Mouse (Mus musculus) hindbrain, embryonic 12.5 days (tissue): ENCODE measurements around the gene Mdm2. TPM values are rescaled to one million over a fixed set of nuclear protein-coding genes. Genes with fewer than 3 reads are reported as not detected.

Experiments
- ATAC-seq: fragments of 200-750 bp; cut with Nextera tagmentation; 2 replicates; pipeline ENCODE4 v1.8.0; 2017; ENCODE audit warnings: moderate TSS enrichment; ENCODE audit not compliant: low FRiP score
- H3K27ac ChIP-seq: fragments of 300-500 bp; sonication (generic); 2 replicates; pipeline ENCODE4 v1.5.1; 2016; ENCODE audit warnings: mild to moderate bottlenecking
- H3K27me3 ChIP-seq: fragments of 300-500 bp; sonication (generic); 2 replicates; pipeline ENCODE4 v1.6.1; 2016; ENCODE audit warnings: mild to moderate bottlenecking
- H3K36me3 ChIP-seq: fragments of 300-500 bp; sonication (generic); 2 replicates; pipeline ENCODE4 v1.6.1; 2016; ENCODE audit warnings: mild to moderate bottlenecking
- H3K4me1 ChIP-seq: fragments of 300-500 bp; sonication (generic); 2 replicates; pipeline ENCODE4 v1.6.1; 2016
- H3K4me2 ChIP-seq: fragments of 300-500 bp; sonication (generic); replicated peaks from 2 replicates; pipeline ENCODE4 v1.6.1; 2016; ENCODE audit warnings: mild to moderate bottlenecking
- H3K4me3 ChIP-seq: fragments of 300-500 bp; sonication (generic); 2 replicates; pipeline ENCODE4 v1.5.1; 2016; ENCODE audit warnings: mild to moderate bottlenecking
- H3K9ac ChIP-seq: fragments of 300-500 bp; sonication (generic); 2 replicates; pipeline ENCODE4 v1.6.1; 2016; ENCODE audit warnings: mild to moderate bottlenecking, moderate library complexity
- H3K9me3 ChIP-seq: fragments of 300-500 bp; sonication (generic); replicated peaks from 2 replicates; pipeline ENCODE4 v1.6.1; 2016; ENCODE audit warnings: mild to moderate bottlenecking
- WGBS: fragments of 180-500 bp; shearing (Covaris S2); methylation state at CpG from one replicate; pipeline ENCODE4 v1.1.7; 2016; 5-methylcytosine and 5-hydroxymethylcytosine counted together
- polyA plus RNA-seq: library from polyadenylated mRNA; unstranded; fragments of >200 nt; fragmentation: Nextera tagmentation; extraction: Ambion mirVana; gene quantifications from 2 replicates; pipeline ENCODE4 v1.2.1, GENCODE M21; 2016

Mdm2 gene
- polyA plus RNA-seq, 1 experiment from 2014 or later, result 69.2 TPM

DNA sequence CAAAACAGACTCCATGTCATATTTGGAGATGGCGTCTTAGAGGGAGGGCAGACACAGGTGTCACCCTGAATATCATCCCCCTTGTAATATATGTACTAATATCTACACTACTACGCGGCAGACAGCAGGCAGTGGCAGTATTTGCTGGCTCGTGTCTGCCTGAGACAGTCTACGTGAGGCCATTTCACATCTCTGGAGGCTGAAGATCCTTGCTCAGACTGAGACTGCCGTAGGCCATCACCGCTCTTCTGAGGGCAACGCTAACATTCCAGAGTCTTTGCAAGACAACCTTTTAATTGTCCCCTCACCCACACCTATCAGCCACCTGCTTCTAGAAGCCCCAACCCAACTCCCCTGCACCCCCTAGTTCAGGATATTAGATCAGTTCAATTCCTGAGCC lies 2.9 kb upstream of the Mdm2 start:
- Histone ChIP-seq H3K9ac (no peak overlapping the region), H3K36me3 (peaks cover 4% of the 10 kb centered on the region; the same call in 1 of the 2 replicates), H3K27me3 (no peaks in the 10 kb centered on the region), H3K4me1 (peaks cover 16% of the 10 kb centered on the region), H3K27ac (no peak overlapping the region), H3K4me2 (no peak overlapping the region), H3K4me3 (no peak overlapping the region), H3K9me3 (no peaks in the 10 kb centered on the region)
- WGBS, result 95% methylated on average over 8 of the region's 8 CpGs
- no peak for ATAC-seq

DNA sequence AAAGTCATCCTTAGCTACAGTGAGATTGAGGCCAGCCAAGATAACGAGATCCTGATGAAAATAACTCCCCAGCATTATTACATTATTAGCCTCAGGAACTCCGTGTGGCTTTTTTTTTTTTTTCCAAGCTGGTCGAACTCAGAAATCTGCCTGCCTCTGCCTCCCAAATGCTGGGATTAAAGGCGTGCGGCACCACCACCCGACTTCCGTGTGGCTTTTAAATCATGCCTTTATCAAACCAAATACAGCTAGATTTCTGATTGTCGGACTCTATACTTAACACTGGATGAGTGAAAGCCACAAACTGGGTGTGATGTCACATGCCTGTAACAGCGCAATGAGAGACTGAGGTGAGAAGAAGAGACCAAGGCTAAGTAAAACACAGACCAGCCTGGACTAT lies 2.3 kb upstream of the Mdm2 start:
- H3K9me3 ChIP-seq, result no peaks in the 10 kb centered on the region
- H3K4me1 ChIP-seq, result peaks cover 16% of the 10 kb centered on the region
- H3K9ac ChIP-seq, result no peak overlapping the region
- H3K4me3 ChIP-seq, result no peak overlapping the region
- no peak for ATAC-seq
- no peak overlapping the region for H3K4me2 ChIP-seq
- no peaks in the 10 kb centered on the region for H3K27me3 ChIP-seq
- H3K36me3 ChIP-seq, result peaks cover 4% of the 10 kb centered on the region; the same call in 1 of the 2 replicates
- WGBS, result 93% methylated on average over 9 of the region's 9 CpGs
- H3K27ac ChIP-seq, result no peak overlapping the region

DNA sequence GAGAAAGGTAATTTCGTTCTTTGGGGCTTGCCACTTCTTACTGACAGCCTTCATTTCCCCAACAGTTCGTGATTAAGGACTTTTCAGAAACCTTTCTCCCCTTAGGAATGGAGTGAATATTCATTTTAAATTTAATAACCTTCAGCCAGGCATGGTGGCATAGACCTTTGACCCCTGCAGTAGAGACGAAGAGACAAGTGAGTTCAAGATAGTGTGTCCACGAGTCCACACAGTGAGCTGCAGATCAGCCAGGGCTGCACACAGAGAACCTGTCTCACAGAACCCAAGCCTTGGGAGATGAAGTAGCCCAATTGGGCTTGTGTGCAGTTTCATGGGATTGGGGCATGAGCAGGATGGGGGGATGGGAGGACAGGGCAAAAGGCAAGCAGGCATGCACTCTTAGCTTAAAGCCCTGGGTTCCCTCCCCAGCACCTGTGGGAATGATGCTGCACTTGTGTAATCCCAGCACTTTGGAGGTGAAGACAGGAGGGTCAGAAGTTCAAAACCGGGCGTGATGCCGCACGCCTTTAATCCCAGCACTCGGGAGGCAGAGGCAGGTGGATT lies 1.7 kb upstream of the Mdm2 start:
- no peak overlapping the region for H3K27ac ChIP-seq
- peaks cover 16% of the 10 kb centered on the region for H3K4me1 ChIP-seq
- ATAC-seq, result no peak
- H3K27me3 ChIP-seq, result no peaks in the 10 kb centered on the region
- H3K9ac ChIP-seq, result no peak overlapping the region
- no peaks in the 10 kb centered on the region for H3K9me3 ChIP-seq
- H3K4me2 ChIP-seq, result no peak overlapping the region
- peaks cover 5% of the 10 kb centered on the region; the same call in 1 of the 2 replicates for H3K36me3 ChIP-seq
- H3K4me3 ChIP-seq, result no peak overlapping the region
- 90% methylated on average over 9 of the region's 9 CpGs for WGBS

DNA sequence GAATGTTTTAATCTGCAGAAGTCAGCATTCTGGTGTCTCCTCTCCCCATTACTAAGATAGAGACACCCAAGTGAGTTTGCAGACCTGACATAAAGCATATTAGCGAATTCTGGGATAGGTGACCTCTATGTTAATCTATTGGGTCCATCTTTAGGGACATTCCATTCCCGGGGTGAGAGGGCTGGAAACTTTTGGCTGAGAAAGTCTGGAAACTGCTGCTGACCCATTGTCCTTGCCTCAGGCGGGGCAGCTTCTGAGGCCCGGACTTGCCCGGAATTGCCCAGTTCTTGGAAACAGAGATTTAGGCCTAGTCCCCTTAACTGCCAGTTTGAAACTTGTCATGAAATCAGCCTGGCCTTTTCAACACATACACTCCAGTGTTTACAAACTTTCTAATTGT lies 850 bp upstream of the Mdm2 start:
- 74% methylated on average over 5 of the region's 5 CpGs for WGBS
- no peak overlapping the region for H3K27ac ChIP-seq
- no peak for ATAC-seq

DNA sequence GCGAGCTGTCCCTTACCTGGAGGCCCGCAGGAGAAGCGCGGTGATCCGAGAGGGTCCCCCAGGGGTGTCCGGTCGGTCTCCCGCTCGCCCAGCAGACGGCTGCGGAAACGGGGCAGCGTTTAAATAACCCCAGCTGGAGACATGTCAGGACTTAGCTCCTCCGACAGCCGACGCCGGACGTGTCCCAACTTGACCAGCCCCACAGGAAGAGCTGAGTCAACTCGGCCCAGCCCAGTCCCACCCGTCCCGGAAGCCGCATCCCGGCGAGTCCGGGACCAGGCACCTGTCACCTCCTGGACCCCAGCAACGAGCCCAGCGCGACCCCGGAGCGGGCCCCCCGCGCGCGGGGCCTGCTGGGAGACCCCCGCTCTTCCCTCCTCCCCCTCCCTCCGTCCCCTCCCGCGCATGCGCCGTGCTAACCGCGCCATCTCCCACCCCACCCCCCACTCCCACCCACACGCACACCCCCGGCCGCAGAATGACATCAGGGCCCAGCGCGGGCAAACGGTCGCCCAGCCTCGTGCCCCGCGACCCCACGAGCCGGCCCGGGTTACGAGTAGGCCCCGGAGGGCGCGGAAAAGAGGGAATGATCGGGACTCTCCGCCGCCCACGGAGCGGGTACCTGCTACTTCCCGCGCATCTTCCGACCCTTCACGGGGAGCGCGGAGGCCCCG lies 491 bp downstream of the Mdm2 start:
- Histone ChIP-seq H3K4me3 (peak overlapping the region; percentile 81), H3K4me2 (peak overlapping the region; percentile 68), H3K9ac (peak overlapping the region; percentile 93), H3K4me1 (peaks cover 18% of the 10 kb centered on the region), H3K36me3 (peaks cover 18% of the 10 kb centered on the region), H3K27me3 (no peaks in the 10 kb centered on the region), H3K9me3 (no peaks in the 10 kb centered on the region), H3K27ac (peak overlapping the region; percentile 96)
- WGBS, result under 1% methylated on average over 59 of the region's 71 CpGs
- ATAC-seq, result peak; percentile 85

More for the DNA sequence above, 850 bp upstream of the Mdm2 start:
- Histone ChIP-seq H3K4me1 (peaks cover 18% of the 10 kb centered on the region), H3K9me3 (no peaks in the 10 kb centered on the region), H3K9ac (peak overlapping the region; percentile 93; the same call in 1 of the 2 replicates), H3K4me2 (peak overlapping the region; percentile 68), H3K27me3 (no peaks in the 10 kb centered on the region), H3K36me3 (peaks cover 13% of the 10 kb centered on the region), H3K4me3 (peak overlapping the region; percentile 81; the same call in 1 of the 2 replicates)

DNA sequence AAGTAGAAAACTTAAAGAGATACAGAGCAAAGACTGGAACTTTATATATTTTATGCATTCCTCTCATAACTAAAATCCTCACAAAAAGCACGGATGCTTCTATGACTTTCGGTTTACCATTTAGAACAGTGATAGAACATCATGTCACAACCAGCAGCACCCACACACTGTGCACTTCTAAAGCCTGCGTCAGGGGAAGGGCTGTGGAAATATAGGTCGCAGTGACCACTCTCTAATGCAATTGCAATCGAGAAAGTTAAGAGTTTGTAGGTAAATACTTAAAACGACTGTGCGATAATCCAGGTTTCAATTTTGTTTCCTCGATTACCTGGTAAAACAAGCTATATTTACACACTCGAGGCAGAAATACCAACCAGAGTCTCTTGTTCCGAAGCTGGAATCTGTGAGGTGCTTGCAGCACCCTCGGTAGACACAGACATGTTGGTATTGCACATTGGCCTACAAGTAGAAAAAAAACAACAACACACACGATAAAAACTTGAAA lies 1.2 kb downstream of the Mdm2 start:
- 59% methylated on average over 12 of the region's 12 CpGs for WGBS
- H3K4me1 ChIP-seq, result peaks cover 18% of the 10 kb centered on the region
- H3K27ac ChIP-seq, result no peak overlapping the region; the same call in 1 of the 2 replicates
- H3K4me2 ChIP-seq, result peak overlapping the region; percentile 68
- peak overlapping the region; percentile 93 for H3K9ac ChIP-seq
- no peak for ATAC-seq
- peaks cover 25% of the 10 kb centered on the region for H3K36me3 ChIP-seq
- no peaks in the 10 kb centered on the region for H3K27me3 ChIP-seq
- no peaks in the 10 kb centered on the region for H3K9me3 ChIP-seq
- H3K4me3 ChIP-seq, result peak overlapping the region; percentile 81

DNA sequence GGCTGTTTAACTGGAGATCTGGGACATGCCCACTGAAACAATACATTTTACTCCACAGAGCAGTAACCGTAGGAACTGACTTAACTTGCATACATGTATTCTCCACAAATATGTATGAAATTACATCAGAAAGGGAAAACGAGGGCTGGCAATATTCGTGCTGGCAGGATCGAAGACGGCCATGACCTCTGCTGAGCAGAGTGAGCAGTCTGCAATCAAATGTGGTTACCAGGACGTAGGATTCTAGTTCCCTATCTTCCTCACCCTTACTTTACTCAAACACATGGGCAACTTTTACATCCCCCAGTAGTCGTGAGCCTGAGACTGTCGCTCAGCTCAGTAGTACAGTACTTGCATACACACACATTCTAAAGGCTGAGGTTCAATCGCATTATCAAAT lies 1.7 kb downstream of the Mdm2 start:
- H3K36me3 ChIP-seq, result peaks cover 29% of the 10 kb centered on the region
- H3K4me3 ChIP-seq, result peak overlapping the region; percentile 12; the same call in 1 of the 2 replicates
- no peaks in the 10 kb centered on the region for H3K9me3 ChIP-seq
- no peak overlapping the region; the same call in none of the 2 replicates for H3K9ac ChIP-seq
- no peaks in the 10 kb centered on the region for H3K27me3 ChIP-seq
- no peak overlapping the region for H3K27ac ChIP-seq
- WGBS, result 93% methylated on average over 9 of the region's 9 CpGs
- H3K4me1 ChIP-seq, result peaks cover 18% of the 10 kb centered on the region
- H3K4me2 ChIP-seq, result peak overlapping the region; percentile 68
- ATAC-seq, result no peak

DNA sequence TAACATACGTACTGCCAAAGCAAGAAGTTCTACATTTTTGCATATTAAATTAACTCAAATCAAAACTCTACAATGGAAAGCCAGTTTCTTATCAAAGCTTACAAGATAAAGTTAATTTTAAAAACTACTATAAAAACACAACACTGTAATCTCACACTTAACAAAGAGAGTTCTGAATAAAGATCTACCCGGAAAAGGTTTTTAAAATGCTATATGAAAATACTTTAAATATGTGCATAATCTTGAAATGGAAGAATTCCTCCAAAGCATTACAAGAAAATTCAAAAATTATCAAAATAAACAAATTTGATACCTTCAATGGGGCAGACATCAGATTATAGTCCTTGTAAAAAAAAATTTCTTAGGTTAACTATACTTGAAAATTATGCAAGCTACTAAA lies 2.2 kb downstream of the Mdm2 start:
- WGBS, result 96% methylated on average over 2 of the region's 2 CpGs
- Histone ChIP-seq H3K27ac (no peak overlapping the region), H3K27me3 (no peaks in the 10 kb centered on the region), H3K4me1 (peaks cover 18% of the 10 kb centered on the region), H3K9me3 (no peaks in the 10 kb centered on the region), H3K4me3 (no peak overlapping the region), H3K4me2 (no peak overlapping the region), H3K36me3 (peaks cover 33% of the 10 kb centered on the region), H3K9ac (no peak overlapping the region)
- no peak for ATAC-seq

DNA sequence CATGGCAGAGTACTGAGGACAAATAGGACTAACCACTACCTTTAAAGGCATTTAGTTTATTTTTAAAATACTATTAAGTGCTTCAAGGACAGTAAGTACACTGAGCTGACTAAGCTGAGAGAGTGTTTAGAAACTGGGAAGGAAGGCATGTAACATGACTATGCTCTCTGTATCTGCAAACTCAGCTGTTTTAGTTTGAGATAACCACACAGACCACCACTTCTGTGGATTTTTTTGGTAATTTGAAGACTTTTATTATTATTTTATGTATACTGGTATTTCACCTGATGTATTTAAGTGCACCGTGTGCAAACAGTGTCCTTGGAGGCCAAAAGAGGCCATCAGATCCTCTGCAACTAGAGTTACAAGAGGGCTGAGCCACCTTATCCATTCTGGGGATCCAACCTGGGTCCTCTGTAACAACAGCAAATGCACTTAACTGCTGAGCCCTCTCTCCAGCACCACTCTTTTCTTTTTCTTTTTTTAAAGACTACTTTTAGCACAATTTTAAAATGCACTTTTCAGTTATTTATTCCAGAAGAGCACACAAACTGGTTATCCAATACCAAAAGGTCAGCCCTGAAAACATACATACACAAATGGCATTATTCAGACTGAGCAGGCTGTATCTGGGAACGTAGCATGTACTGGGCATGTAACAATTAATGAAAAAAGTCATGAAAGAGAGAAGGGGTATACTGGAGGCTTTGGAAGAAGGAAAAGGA lies 3.3 kb downstream of the Mdm2 start:
- H3K27ac ChIP-seq, result no peak overlapping the region
- H3K27me3 ChIP-seq, result no peaks in the 10 kb centered on the region
- H3K4me1 ChIP-seq, result peaks cover 18% of the 10 kb centered on the region
- H3K9me3 ChIP-seq, result no peaks in the 10 kb centered on the region
- no peak overlapping the region; the same call in 1 of the 2 replicates for H3K9ac ChIP-seq
- ATAC-seq, result no peak
- no peak overlapping the region for H3K4me2 ChIP-seq
- H3K36me3 ChIP-seq, result peaks cover 43% of the 10 kb centered on the region
- 97% methylated on average over 2 of the region's 2 CpGs for WGBS
- no peak overlapping the region for H3K4me3 ChIP-seq

DNA sequence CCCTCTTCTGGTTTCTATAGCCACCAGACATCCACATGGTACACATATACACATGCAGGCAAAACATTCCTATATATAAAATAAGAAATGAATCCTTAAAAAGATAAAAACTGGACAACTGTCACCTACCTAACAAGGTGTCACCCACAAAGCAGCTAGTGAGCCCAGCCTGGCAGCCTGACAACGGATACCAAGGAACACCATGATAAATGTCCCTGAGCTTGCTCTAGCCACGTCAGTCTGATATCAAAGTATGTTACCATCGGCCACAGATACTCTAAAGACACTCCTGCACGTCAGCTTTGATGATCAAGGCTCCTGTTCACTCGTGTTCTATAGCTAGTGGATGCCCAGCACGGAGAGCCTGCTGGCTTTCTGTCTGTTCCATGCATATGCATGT lies 4.1 kb downstream of the Mdm2 start:
- WGBS, result 84% methylated on average over 6 of the region's 6 CpGs
- Histone ChIP-seq H3K9me3 (no peaks in the 10 kb centered on the region), H3K9ac (no peak overlapping the region), H3K4me1 (peaks cover 17% of the 10 kb centered on the region), H3K27me3 (no peaks in the 10 kb centered on the region), H3K27ac (no peak overlapping the region), H3K4me2 (no peak overlapping the region), H3K4me3 (no peak overlapping the region), H3K36me3 (peaks cover 50% of the 10 kb centered on the region)
- ATAC-seq, result no peak

DNA sequence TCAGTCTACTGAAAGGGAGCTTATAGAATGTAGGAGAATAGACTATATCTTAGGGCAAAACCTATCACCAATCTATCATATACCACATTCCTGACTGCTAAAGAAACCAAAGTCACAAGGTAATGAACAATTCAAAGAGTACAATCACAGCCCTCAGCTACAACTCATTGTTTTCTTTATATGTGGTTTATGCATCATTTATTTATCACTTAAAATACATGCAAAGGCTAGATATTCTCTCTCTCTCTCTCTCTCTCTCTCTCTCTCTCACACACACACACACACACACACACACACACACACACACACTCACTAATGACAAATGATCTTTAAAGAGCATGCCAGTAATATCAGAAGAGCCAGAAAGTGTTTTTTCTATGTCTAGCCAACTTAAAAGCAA lies 4.8 kb downstream of the Mdm2 start:
- Histone ChIP-seq H3K4me2 (no peak overlapping the region), H3K9me3 (no peaks in the 10 kb centered on the region), H3K4me3 (no peak overlapping the region), H3K27me3 (no peaks in the 10 kb centered on the region), H3K36me3 (peaks cover 55% of the 10 kb centered on the region), H3K9ac (no peak overlapping the region), H3K4me1 (peaks cover 13% of the 10 kb centered on the region), H3K27ac (no peak overlapping the region)
- no peak for ATAC-seq

DNA sequence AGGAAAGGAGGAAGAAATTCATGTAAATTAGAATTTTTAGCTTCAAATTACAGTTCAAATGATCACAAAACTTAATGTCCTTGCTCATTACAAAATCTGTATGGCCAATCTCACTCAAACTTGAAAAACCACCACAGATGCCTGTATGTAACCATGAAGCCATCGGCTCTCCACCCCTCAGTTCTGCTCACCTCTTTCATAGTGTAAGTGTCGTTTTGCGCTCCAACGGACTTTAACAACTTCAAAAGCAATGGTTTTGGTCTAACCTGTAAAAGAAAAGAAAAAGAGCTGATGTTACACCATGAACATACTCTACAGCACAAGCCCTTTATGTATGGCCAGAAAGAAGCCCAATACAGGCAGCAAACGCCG lies 5.6 kb downstream of the Mdm2 start:
- peaks cover 13% of the 10 kb centered on the region for H3K4me1 ChIP-seq
- ATAC-seq, result no peak
- peaks cover 63% of the 10 kb centered on the region for H3K36me3 ChIP-seq

More for the DNA sequence above, 5.6 kb downstream of the Mdm2 start:
- H3K27me3 ChIP-seq, result no peaks in the 10 kb centered on the region
- no peak overlapping the region for H3K9ac ChIP-seq
- H3K4me3 ChIP-seq, result no peak overlapping the region
- H3K9me3 ChIP-seq, result no peaks in the 10 kb centered on the region
- WGBS, result 98% methylated on average over 6 of the region's 6 CpGs
- H3K27ac ChIP-seq, result no peak overlapping the region
- H3K4me2 ChIP-seq, result no peak overlapping the region
